22 mouse cellular contexts compared by ENCODE assay signal in the genomic region with DNA sequence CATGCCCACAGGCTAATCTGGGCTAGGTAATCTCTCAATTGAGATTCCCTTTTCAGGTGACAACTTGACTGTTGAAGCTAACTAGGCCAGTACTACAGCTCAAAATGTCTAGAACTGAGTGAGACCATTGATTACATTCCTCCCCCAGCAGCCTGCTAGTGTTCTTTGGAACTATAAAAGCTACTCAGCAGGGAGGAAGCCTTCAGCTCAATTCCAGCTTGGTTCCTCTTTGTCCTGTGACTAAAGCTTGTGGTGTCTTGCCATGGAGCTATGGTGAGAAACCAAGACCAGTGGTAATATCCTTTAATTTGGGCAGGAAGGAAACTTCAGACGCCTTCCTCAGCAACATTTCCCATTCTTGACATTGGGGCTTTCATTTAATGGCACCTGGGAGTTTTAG. TPM values are rescaled to one million over a fixed set of nuclear protein-coding genes. Genes with fewer than 3 reads are reported as not detected.
DNase-seq lines count a peak whose midpoint lies in the region; ATAC-seq and TF ChIP-seq lines count a peak whose summit lies in the region.
"Had no signal": no experiment of that assay in that cellular context is flagged by ENCODE, and none has a peak within 500 bp of the region (broad histone marks: within the 10 kb centered on the region; RNA-seq: fewer than 3 reads in every experiment).

No protein-coding gene starts in this region.

- DNase-seq in ES-CJ7 (ENCODE audit: low read depth, low spot score) (peak; percentile 19), ZHBTc4 (ENCODE audit: low read depth, low spot score) (peak; percentile 61)
- peak; percentile 3 for DNase-seq in Muller cell, postnatal 12 days (ENCODE audit: inconsistent ontology term)
- no peak for DNase-seq in adrenal gland, postnatal 14 days
- no peak for DNase-seq in lung, postnatal 0 days (ENCODE audit: low spot score)
- no peak for DNase-seq in thymus, postnatal 36 days
- no peak for DNase-seq in adrenal gland, adult (ENCODE audit: inconsistent age in 2 of 2, low spot score in 1 of 2)
- DNase-seq: adrenal gland, adult 8-10 months; adrenal gland, postnatal 25 days; cerebellum, adult 11-12 months; cerebellum, adult 2 months; cerebellum, adult 9-10 months; cerebellum, postnatal 10 days; cerebellum, postnatal 25 days; embryo, embryonic 11 days; forebrain, postnatal 0 days had no signal

- WGBS in lung, postnatal 0 days, result 73% methylated on average over 1 of the region's 1 CpGs

- no peaks in the 10 kb centered on the region for H3K36me3 ChIP-seq in lung, postnatal 0 days (ENCODE audit: insufficient read depth, low read length)
- H3K36me3 ChIP-seq: embryonic facial prominence, embryonic 10.5 days; embryonic facial prominence, embryonic 12.5 days; forebrain, embryonic 15.5 days; G1E had no signal

- no peak for TF ChIP-seq CTCF in lung, postnatal 0 days (IDR thresholded peaks at IDR 0.05)

- H3K4me1 ChIP-seq in lung, postnatal 0 days (ENCODE audit: insufficient read depth, low read depth, low read length), result no peaks in the 10 kb centered on the region
- H3K4me1 ChIP-seq: embryonic facial prominence, embryonic 12.5 days; forebrain, embryonic 13.5 days; forebrain, embryonic 15.5 days had no signal

- no peaks in the 10 kb centered on the region for H3K9me3 ChIP-seq in lung, postnatal 0 days (ENCODE audit: low read length)
- H3K9me3 ChIP-seq: embryonic facial prominence, embryonic 10.5 days; embryonic facial prominence, embryonic 12.5 days; forebrain, embryonic 13.5 days; forebrain, embryonic 15.5 days; G1E had no signal

- no peaks in the 10 kb centered on the region for H3K27me3 ChIP-seq in lung, postnatal 0 days (replicated peaks; ENCODE audit: insufficient read depth, low read length)
- H3K27me3 ChIP-seq: embryonic facial prominence, embryonic 12.5 days; forebrain, embryonic 13.5 days; forebrain, embryonic 15.5 days had no signal

- H3K27ac ChIP-seq in lung, postnatal 0 days (ENCODE audit: low read length), result no peak overlapping the region
- H3K27ac ChIP-seq: embryonic facial prominence, embryonic 10.5 days; embryonic facial prominence, embryonic 12.5 days; forebrain, embryonic 13.5 days; forebrain, embryonic 15.5 days had no signal

- no peak overlapping the region for H3K4me2 ChIP-seq in lung, postnatal 0 days (replicated peaks; ENCODE audit: low read depth, low read length)
- H3K4me2 ChIP-seq: embryonic facial prominence, embryonic 12.5 days; forebrain, embryonic 13.5 days; forebrain, embryonic 15.5 days had no signal

- TF ChIP-seq EP300 in lung, postnatal 0 days (IDR thresholded peaks at IDR 0.05), result no peak

- H3K4me3 ChIP-seq in lung, postnatal 0 days (ENCODE audit: low read depth, low read length), result no peak overlapping the region
- H3K4me3 ChIP-seq: embryonic facial prominence, embryonic 10.5 days; embryonic facial prominence, embryonic 12.5 days; forebrain, embryonic 13.5 days; forebrain, embryonic 15.5 days had no signal

- ATAC-seq in hematopoietic stem cell, adult 5-6 weeks (replicated peaks in 1 of 2; ENCODE audit: insufficient read depth in 1 of 2, low FRiP score in 2 of 2, low TSS enrichment in 1 of 2, low read depth in 1 of 2, poor library complexity in 2 of 2, severe bottlenecking in 2 of 2), result peak; percentile 60 to 62; a peak in 2 of 4 replicates
- ATAC-seq in lung, postnatal 0 days, result no peak
- ATAC-seq: forebrain, embryonic 13.5 days; forebrain, embryonic 15.5 days; forebrain, postnatal 0 days had no signal

- no peak overlapping the region for H3K9ac ChIP-seq in lung, postnatal 0 days (replicated peaks; ENCODE audit: low read depth)
- H3K9ac ChIP-seq: embryonic facial prominence, embryonic 12.5 days; forebrain, embryonic 13.5 days; forebrain, embryonic 15.5 days; forebrain, postnatal 0 days had no signal

RNA-seq across cellular contexts. Expression of gene Ccser1, which starts 52.9 kb away (rescaled TPM):
- total RNA-seq in hematopoietic stem cell, adult 5-6 weeks (2017), result 14.8 and 32.5 TPM in 2 replicates
- 3.8 and 5.3 TPM in 2 replicates for total RNA-seq in adrenal gland, postnatal 14 days (2021)
- 7.5 and 10.6 TPM in 2 replicates for polyA plus RNA-seq in lung, postnatal 0 days (2015; fragmentation: Nextera tagmentation; extraction: Ambion mirVana)
- polyA plus RNA-seq: G1E had no signal

Comparison
In these comparisons a context has a peak if more than half of its experiments do, and no peak if none do; other contexts are left out.
1. DNase-seq: peak in ES-CJ7 (single experiment), Muller cell, postnatal 12 days (single experiment) and ZHBTc4 (single experiment); none in adrenal gland, postnatal 14 days (single experiment), lung, postnatal 0 days (single experiment), thymus, postnatal 36 days (0 of 2) and adrenal gland, adult (0 of 2).